Mouse (Mus musculus): ENCODE data around the gene Slc35g1.

DNA sequence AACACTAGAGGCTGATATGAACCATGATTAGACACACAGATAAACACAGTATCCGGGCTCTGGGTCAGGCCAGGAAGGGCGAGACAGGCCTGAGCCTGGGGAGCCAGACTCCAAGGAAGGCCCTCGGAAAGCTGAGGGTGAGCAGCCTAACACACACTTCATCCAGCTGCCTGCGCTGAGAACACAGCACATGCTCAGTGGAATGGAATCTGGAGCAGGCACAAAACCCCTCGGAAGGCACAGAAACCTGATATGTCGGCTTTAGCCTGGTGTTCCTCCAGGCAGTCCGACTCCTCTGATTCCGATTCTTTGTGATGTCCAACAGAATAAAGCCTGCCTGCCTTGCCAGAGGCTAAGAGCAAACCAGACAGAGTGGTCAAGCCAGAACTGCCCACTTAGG lies 46.1 kb downstream of the Slc35g1 start:
- TF ChIP-seq E2F4 (IDR thresholded peaks at IDR 0.05; ENCODE audit: insufficient read depth) (no peak), MAX (IDR thresholded peaks at IDR 0.05; ENCODE audit: low read depth) (no peak), POLR2A (IDR thresholded peaks at IDR 0.05; ENCODE audit: insufficient read length, low read depth) (no peak), USF1 (IDR thresholded peaks at IDR 0.05; ENCODE audit: low read depth) (no peak), MYOG (IDR thresholded peaks at IDR 0.05; ENCODE audit: control insufficient read depth in 1 of 3, insufficient read depth in 1 of 3, insufficient read length in 2 of 3, low read depth in 2 of 3) (no peak)
